8 mouse cellular contexts compared by ENCODE assay signal in the genomic region with DNA sequence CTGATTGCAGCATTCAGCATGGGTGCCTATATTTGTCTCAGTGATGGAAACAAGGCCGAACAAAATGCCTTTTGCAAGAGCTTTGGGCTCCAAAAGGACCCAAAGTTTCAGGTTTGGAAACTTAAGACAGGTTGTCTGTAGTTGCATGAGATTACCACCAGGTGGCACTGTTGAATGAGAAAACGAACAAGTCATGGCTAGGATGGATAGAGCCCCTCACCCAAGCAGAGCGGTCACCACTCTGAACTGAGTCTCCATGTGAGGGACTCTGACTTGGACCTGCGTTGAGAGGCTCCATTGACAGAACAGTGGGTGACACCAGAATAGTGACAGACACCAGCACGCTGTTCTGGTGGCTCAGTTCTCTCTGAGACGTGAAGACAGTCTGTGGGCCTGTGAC. TPM values are rescaled to one million over a fixed set of nuclear protein-coding genes. Genes with fewer than 3 reads are reported as not detected.
DNase-seq lines count a peak whose midpoint lies in the region; ATAC-seq and TF ChIP-seq lines count a peak whose summit lies in the region.
"Had no signal": no experiment of that assay in that cellular context is flagged by ENCODE, and none has a peak within 500 bp of the region (broad histone marks: within the 10 kb centered on the region; RNA-seq: fewer than 3 reads in every experiment).

No protein-coding gene starts in this region.

- H3K9me3 ChIP-seq in lung, embryonic 14.5 days (ENCODE audit: low read depth, low read length): no peaks in the 10 kb centered on the region
- no peaks in the 10 kb centered on the region for H3K9me3 ChIP-seq in forebrain, embryonic 14.5 days (replicated peaks; ENCODE audit: control insufficient read depth, low read length)
- no peaks in the 10 kb centered on the region for H3K9me3 ChIP-seq in kidney, embryonic 14.5 days (ENCODE audit: control insufficient read depth, low read length)
- H3K9me3 ChIP-seq in stomach, embryonic 16.5 days (replicated peaks; ENCODE audit: control insufficient read depth, low read length): no peaks in the 10 kb centered on the region

- TF ChIP-seq CTCF in lung, embryonic 14.5 days (IDR thresholded peaks at IDR 0.05; ENCODE audit: low read depth): peak; percentile 90
- peak; percentile 46; the same call in 1 of the 2 replicates for TF ChIP-seq CTCF in bone marrow, adult 2 months (IDR thresholded peaks at IDR 0.05; ENCODE audit: control insufficient read depth, insufficient read depth, low read length)

- no peak for TF ChIP-seq POLR2A in bone marrow, adult 2 months (IDR thresholded peaks at IDR 0.05; ENCODE audit: borderline replicate concordance, control insufficient read depth, low read depth, low read length)

- 21% methylated on average over 6 of the region's 6 CpGs for WGBS in lung, embryonic 14.5 days
- 48% methylated on average over 6 of the region's 6 CpGs for WGBS in bone marrow, adult 2 months
- WGBS in forebrain, embryonic 14.5 days: 45% methylated on average over 6 of the region's 6 CpGs
- 40% methylated on average over 6 of the region's 6 CpGs for whole genome bisulfite sequencing in kidney, embryonic 14.5 days
- 26% methylated on average over 6 of the region's 6 CpGs for WGBS in stomach, embryonic 16.5 days

- H3K4me2 ChIP-seq in lung, embryonic 14.5 days: no peak overlapping the region
- no peak overlapping the region for H3K4me2 ChIP-seq in forebrain, embryonic 14.5 days (ENCODE audit: low read length)
- no peak overlapping the region for H3K4me2 ChIP-seq in kidney, embryonic 14.5 days (replicated peaks; ENCODE audit: low read depth, low read length)
- no peak overlapping the region for H3K4me2 ChIP-seq in stomach, embryonic 16.5 days (ENCODE audit: low read depth, low read length)

- peak; percentile 83; the same call in 1 of the 2 replicates for ATAC-seq in lung, embryonic 14.5 days (ENCODE audit: insufficient read depth)
- ATAC-seq in forebrain, embryonic 14.5 days: peak; percentile 37; the same call in 1 of the 2 replicates
- peak; percentile 76; the same call in 1 of the 2 replicates for ATAC-seq in kidney, embryonic 14.5 days (ENCODE audit: low FRiP score, low TSS enrichment)
- peak; percentile 68; the same call in 1 of the 2 replicates for ATAC-seq in megakaryocyte, adult 5-6 weeks (ENCODE audit: poor library complexity, severe bottlenecking)
- peak; percentile 54; the same call in 1 of the 2 replicates for ATAC-seq in stomach, embryonic 16.5 days (ENCODE audit: insufficient read depth, low FRiP score)

- H3K27ac ChIP-seq in lung, embryonic 14.5 days (ENCODE audit: low read depth): no peak overlapping the region
- H3K27ac ChIP-seq in bone marrow, adult 2 months (ENCODE audit: control insufficient read depth, insufficient read depth, low read depth, low read length, poor library complexity): no peak overlapping the region
- no peak overlapping the region for H3K27ac ChIP-seq in forebrain, embryonic 14.5 days (ENCODE audit: low read depth, low read length)
- no peak overlapping the region for H3K27ac ChIP-seq in kidney, embryonic 14.5 days (ENCODE audit: low read depth, low read length)
- no peak overlapping the region for H3K27ac ChIP-seq in stomach, embryonic 16.5 days (ENCODE audit: low read length)

- peak; percentile 86 for DNase-seq in lung, embryonic 14.5 days
- DNase-seq in lung, adult 18-20 months: no peak
- DNase-seq in forebrain, embryonic 14.5 days (ENCODE audit: low spot score): peak; percentile 69

- H3K9ac ChIP-seq in lung, embryonic 14.5 days: no peak overlapping the region
- no peak overlapping the region for H3K9ac ChIP-seq in forebrain, embryonic 14.5 days (ENCODE audit: low read length)
- no peak overlapping the region for H3K9ac ChIP-seq in kidney, embryonic 14.5 days (ENCODE audit: low read depth, low read length)
- no peak overlapping the region for H3K9ac ChIP-seq in stomach, embryonic 16.5 days (ENCODE audit: low read length)

- no peaks in the 10 kb centered on the region for H3K27me3 ChIP-seq in lung, embryonic 14.5 days (ENCODE audit: insufficient read depth, low read length)
- no peaks in the 10 kb centered on the region for H3K27me3 ChIP-seq in forebrain, embryonic 14.5 days (replicated peaks; ENCODE audit: control insufficient read depth, insufficient read depth, low read length)
- no peaks in the 10 kb centered on the region for H3K27me3 ChIP-seq in kidney, embryonic 14.5 days (ENCODE audit: control insufficient read depth, insufficient read depth, low read length)
- no peaks in the 10 kb centered on the region for H3K27me3 ChIP-seq in stomach, embryonic 16.5 days (ENCODE audit: control insufficient read depth, insufficient read depth, low read length)

- no peaks in the 10 kb centered on the region for H3K36me3 ChIP-seq in lung, embryonic 14.5 days (ENCODE audit: insufficient read depth)
- no peaks in the 10 kb centered on the region for H3K36me3 ChIP-seq in forebrain, embryonic 14.5 days (ENCODE audit: control insufficient read depth, insufficient read depth, low read length)
- H3K36me3 ChIP-seq in kidney, embryonic 14.5 days (ENCODE audit: control insufficient read depth, insufficient read depth, low read length): no peaks in the 10 kb centered on the region
- H3K36me3 ChIP-seq in stomach, embryonic 16.5 days (ENCODE audit: control insufficient read depth, insufficient read depth, low read length): no peaks in the 10 kb centered on the region

- 0 out of 2 replicates have a peak, but pooled peaks cover 3% of the 10 kb centered on the region for H3K4me1 ChIP-seq in lung, embryonic 14.5 days (ENCODE audit: insufficient read depth)
- H3K4me1 ChIP-seq in bone marrow, adult 2 months (ENCODE audit: control insufficient read depth, insufficient read depth, low read length): no peaks in the 10 kb centered on the region
- H3K4me1 ChIP-seq in forebrain, embryonic 14.5 days (ENCODE audit: control insufficient read depth, insufficient read depth, low read length): peaks cover 6% of the 10 kb centered on the region
- peaks cover 5% of the 10 kb centered on the region; the same call in 1 of the 2 replicates for H3K4me1 ChIP-seq in kidney, embryonic 14.5 days (ENCODE audit: control insufficient read depth, insufficient read depth, low read length)
- peaks cover 19% of the 10 kb centered on the region for H3K4me1 ChIP-seq in stomach, embryonic 16.5 days (ENCODE audit: control insufficient read depth, insufficient read depth, low read length)

- no peak overlapping the region for H3K4me3 ChIP-seq in lung, embryonic 14.5 days (ENCODE audit: low read depth, low read length)
- H3K4me3 ChIP-seq in bone marrow, adult 2 months (replicated peaks; ENCODE audit: control insufficient read depth, low read depth, low read length): no peak overlapping the region
- H3K4me3 ChIP-seq in forebrain, embryonic 14.5 days (ENCODE audit: low read depth, low read length): no peak overlapping the region
- H3K4me3 ChIP-seq in kidney, embryonic 14.5 days (ENCODE audit: low read length): no peak overlapping the region
- no peak overlapping the region for H3K4me3 ChIP-seq in stomach, embryonic 16.5 days (replicated peaks; ENCODE audit: low read length)
- H3K4me3 ChIP-seq: myocyte had no signal

RNA-seq across cellular contexts. Expression of a gene that starts 13.2 kb away (rescaled TPM):
- polyA plus RNA-seq in lung, embryonic 14.5 days (2014; fragmentation: Nextera tagmentation; extraction: Ambion mirVana): not detected in 2 replicates
- not detected in 2 replicates for polyA plus RNA-seq in bone marrow, adult 2 months (2011; ENCODE audit: insufficient read depth, insufficient read length, low replicate concordance, missing spikeins)
- not detected in 2 replicates for polyA plus RNA-seq in forebrain, embryonic 14.5 days (2014; fragmentation: Nextera tagmentation; extraction: Ambion mirVana)
- polyA plus RNA-seq in kidney, embryonic 14.5 days (2014; fragmentation: Nextera tagmentation; extraction: Ambion mirVana): not detected in 2 replicates
- not detected in 2 replicates for total RNA-seq in megakaryocyte, adult 5-6 weeks (2015)
- total RNA-seq in megakaryocyte, adult 5-6 weeks (2017): not detected in 2 replicates
- polyA plus RNA-seq in stomach, embryonic 16.5 days (2015; fragmentation: Nextera tagmentation; extraction: Ambion mirVana): not detected in 2 replicates
- polyA plus RNA-seq: myocyte had no signal

RNA-seq across cellular contexts. Expression of a gene that starts 19.6 kb away (rescaled TPM):
- polyA plus RNA-seq in lung, embryonic 14.5 days (2014; fragmentation: Nextera tagmentation; extraction: Ambion mirVana): not detected in 2 replicates
- not detected in 2 replicates for polyA plus RNA-seq in bone marrow, adult 2 months (2011; ENCODE audit: insufficient read depth, insufficient read length, low replicate concordance, missing spikeins)
- not detected in 2 replicates for polyA plus RNA-seq in forebrain, embryonic 14.5 days (2014; fragmentation: Nextera tagmentation; extraction: Ambion mirVana)
- polyA plus RNA-seq in kidney, embryonic 14.5 days (2014; fragmentation: Nextera tagmentation; extraction: Ambion mirVana): not detected in 2 replicates
- not detected in 2 replicates for total RNA-seq in megakaryocyte, adult 5-6 weeks (2015)
- not detected in 2 replicates for total RNA-seq in megakaryocyte, adult 5-6 weeks (2017)
- not detected in 2 replicates for polyA plus RNA-seq in stomach, embryonic 16.5 days (2015; fragmentation: Nextera tagmentation; extraction: Ambion mirVana)
- polyA plus RNA-seq: myocyte had no signal

RNA-seq across cellular contexts. Expression of a gene that starts 42.4 kb away (rescaled TPM):
- polyA plus RNA-seq in lung, embryonic 14.5 days (2014; fragmentation: Nextera tagmentation; extraction: Ambion mirVana): not detected in 2 replicates
- polyA plus RNA-seq in bone marrow, adult 2 months (2011; ENCODE audit: insufficient read depth, insufficient read length, low replicate concordance, missing spikeins): not detected in 2 replicates
- not detected in 2 replicates for polyA plus RNA-seq in forebrain, embryonic 14.5 days (2014; fragmentation: Nextera tagmentation; extraction: Ambion mirVana)
- not detected in 2 replicates for polyA plus RNA-seq in kidney, embryonic 14.5 days (2014; fragmentation: Nextera tagmentation; extraction: Ambion mirVana)
- total RNA-seq in megakaryocyte, adult 5-6 weeks (2015): not detected in 2 replicates
- not detected in 2 replicates for total RNA-seq in megakaryocyte, adult 5-6 weeks (2017)
- polyA plus RNA-seq in stomach, embryonic 16.5 days (2015; fragmentation: Nextera tagmentation; extraction: Ambion mirVana): not detected in 2 replicates
- polyA plus RNA-seq: myocyte had no signal

RNA-seq across cellular contexts. Expression of a gene that starts 57.0 kb away (rescaled TPM):
- 3.4 and 4.0 TPM in 2 replicates for polyA plus RNA-seq in lung, embryonic 14.5 days (2014; fragmentation: Nextera tagmentation; extraction: Ambion mirVana)
- polyA plus RNA-seq in bone marrow, adult 2 months (2011; ENCODE audit: insufficient read depth, insufficient read length, low replicate concordance, missing spikeins): 1.6 and 6.2 TPM in 2 replicates
- polyA plus RNA-seq in forebrain, embryonic 14.5 days (2014; fragmentation: Nextera tagmentation; extraction: Ambion mirVana): 1.9 and 3.4 TPM in 2 replicates
- polyA plus RNA-seq in kidney, embryonic 14.5 days (2014; fragmentation: Nextera tagmentation; extraction: Ambion mirVana): 1.4 and 1.7 TPM in 2 replicates
- 2.1 and 3.6 TPM in 2 replicates for total RNA-seq in megakaryocyte, adult 5-6 weeks (2015)
- total RNA-seq in megakaryocyte, adult 5-6 weeks (2017): 0.48 and 1.4 TPM in 2 replicates
- polyA plus RNA-seq in stomach, embryonic 16.5 days (2015; fragmentation: Nextera tagmentation; extraction: Ambion mirVana): 3.7 and 5.2 TPM in 2 replicates

RNA-seq across cellular contexts. Expression of a gene that starts 58.4 kb away (rescaled TPM):
- not detected in 2 replicates for polyA plus RNA-seq in lung, embryonic 14.5 days (2014; fragmentation: Nextera tagmentation; extraction: Ambion mirVana)
- not detected in 2 replicates for polyA plus RNA-seq in bone marrow, adult 2 months (2011; ENCODE audit: insufficient read depth, insufficient read length, low replicate concordance, missing spikeins)
- not detected in 2 replicates for polyA plus RNA-seq in forebrain, embryonic 14.5 days (2014; fragmentation: Nextera tagmentation; extraction: Ambion mirVana)
- not detected in 2 replicates for polyA plus RNA-seq in kidney, embryonic 14.5 days (2014; fragmentation: Nextera tagmentation; extraction: Ambion mirVana)
- not detected in 2 replicates for total RNA-seq in megakaryocyte, adult 5-6 weeks (2015)
- not detected in 2 replicates for total RNA-seq in megakaryocyte, adult 5-6 weeks (2017)
- not detected in 2 replicates for polyA plus RNA-seq in stomach, embryonic 16.5 days (2015; fragmentation: Nextera tagmentation; extraction: Ambion mirVana)
- polyA plus RNA-seq: myocyte had no signal

Comparison
In these comparisons a context has a peak if more than half of its experiments do, and no peak if none do; other contexts are left out.
1. DNase-seq: peak in lung, embryonic 14.5 days (single experiment) and forebrain, embryonic 14.5 days (single experiment); none in lung, adult 18-20 months (0 of 2).
2. Peak in every context shown above with its lines, with median percentiles within 50 percentile points of each other: ATAC-seq.